Mouse (Mus musculus) R1 (cell line): ENCODE results near the gene Zfp872.

Experiments
- DNase-seq: peaks from one replicate; pipeline ENCODE4 v3.0.0-alpha.2; 2018; ENCODE audit warnings: low read depth, low spot score

Gene Zfp872

DNA sequence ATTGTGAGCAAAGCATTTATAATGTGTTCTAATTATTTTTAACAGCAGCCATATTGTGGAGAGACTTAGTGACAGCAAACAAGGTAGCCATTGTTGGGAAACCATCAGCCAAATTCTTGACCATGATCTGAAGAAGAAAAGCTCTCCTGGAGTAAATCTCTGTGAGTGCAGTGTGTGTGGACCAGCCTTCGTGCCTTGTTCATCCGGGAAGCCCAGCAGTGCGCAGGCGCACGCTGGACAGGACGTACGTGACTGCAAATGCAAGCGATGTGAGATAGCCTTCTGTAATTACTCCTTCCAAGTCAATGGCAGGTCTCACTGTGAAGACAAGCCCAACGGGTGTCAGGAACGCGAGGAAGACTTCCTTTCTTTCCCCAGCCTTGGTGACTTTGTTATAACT is 18.6 kb upstream of the Zfp872 start:
- no peak for DNase-seq

DNA sequence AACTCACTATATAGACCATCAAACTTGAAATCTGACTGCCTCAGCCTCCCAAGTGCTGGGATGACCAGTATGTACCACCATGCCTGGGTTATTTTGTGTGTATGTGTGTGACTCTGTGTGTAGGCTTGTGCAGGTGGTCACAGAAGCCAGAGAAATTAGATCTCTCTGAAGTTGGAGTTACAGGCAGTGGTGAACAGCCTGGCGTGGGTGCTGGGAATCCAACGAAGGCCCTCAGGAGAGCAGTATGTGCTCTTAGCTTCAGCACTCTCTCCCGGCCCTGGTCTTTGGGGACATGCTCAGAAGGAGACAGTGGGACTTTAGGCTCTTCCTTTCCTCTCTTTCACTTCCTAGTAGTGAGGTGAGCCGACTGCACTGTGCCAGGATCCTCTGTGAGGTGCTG is 15.6 kb upstream of the Zfp872 start:
- DNase-seq: no peak

DNA sequence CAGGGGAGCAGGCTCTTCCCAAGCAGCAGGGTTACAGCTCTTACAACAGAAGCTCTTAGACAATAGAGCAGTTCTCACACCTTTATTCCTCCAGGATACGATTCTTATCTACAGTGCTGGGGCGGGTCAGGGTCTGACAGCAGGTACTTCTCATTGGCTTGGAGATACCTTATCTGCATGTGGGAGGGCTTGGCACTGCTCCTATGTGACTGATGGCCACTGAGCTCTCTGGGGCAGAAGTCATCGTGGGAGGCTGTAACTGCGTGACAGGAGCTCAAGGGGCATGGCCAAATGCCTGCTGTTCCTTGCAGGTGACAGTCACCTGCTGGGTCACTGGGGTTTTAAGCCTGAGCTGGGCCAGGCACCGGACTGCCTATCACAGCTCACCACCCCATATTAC is 8.5 kb downstream of the Zfp872 start:
- peak; percentile 31 for DNase-seq

DNA sequence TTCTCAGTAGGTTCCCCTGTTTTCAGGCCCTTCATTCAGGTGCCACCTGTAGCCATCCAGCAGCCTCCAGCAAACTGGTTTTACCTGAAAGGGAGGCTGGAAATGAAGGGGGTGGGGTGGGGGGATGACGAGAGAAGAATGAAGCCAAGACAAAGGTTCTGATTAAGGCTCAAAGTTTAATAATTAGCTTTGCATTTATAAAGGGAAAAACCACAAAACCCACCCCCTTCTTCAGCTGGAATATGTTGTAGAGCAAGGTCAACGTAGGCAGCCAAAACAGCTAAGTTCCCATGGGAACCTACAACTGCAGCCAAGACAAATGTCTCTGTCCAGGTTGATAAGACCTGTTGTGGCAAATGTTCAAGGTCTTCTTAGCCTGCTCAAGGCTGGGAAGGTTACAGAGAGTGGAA is 25.9 kb downstream of the Zfp872 start:
- DNase-seq: no peak

DNA sequence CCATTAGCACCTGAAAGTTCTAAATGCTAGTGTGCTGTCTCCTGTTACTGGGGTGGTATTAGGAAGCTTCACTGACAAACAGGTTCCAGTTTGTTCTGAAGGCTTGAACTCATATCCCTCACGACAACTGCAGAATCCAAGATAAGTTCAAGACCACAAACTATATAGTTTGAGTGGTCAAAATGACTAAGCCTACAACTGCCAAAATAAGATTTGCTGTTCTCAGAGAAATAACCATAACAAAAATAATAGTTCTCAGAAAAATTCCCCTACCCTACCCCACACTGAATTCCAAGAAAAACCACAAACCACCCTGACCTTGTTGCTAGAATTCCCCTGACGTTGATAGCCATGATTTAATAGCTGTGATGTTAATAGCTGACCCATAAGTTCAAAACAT is 26.7 kb downstream of the Zfp872 start:
- no peak for DNase-seq

DNA sequence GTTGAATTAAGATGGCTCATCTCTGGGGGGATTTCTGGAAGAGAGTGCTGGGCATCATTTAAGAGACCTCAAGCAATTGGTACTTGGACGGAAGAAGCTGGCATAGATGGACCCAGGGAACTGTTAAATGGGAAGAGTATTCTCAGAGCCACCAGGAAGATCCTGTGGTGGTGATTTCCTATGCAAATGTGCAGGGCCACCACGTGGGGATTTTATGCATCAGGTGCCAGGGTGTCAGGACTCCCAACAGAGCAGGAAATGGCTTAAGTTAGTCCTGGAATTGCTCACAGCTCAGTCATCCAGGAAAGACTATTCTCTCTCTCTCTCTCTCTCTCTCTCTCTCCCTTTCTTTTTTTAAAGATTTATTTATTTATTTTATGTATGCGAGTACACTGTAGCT is 28.8 kb downstream of the Zfp872 start:
- DNase-seq: peak; percentile 73

DNA sequence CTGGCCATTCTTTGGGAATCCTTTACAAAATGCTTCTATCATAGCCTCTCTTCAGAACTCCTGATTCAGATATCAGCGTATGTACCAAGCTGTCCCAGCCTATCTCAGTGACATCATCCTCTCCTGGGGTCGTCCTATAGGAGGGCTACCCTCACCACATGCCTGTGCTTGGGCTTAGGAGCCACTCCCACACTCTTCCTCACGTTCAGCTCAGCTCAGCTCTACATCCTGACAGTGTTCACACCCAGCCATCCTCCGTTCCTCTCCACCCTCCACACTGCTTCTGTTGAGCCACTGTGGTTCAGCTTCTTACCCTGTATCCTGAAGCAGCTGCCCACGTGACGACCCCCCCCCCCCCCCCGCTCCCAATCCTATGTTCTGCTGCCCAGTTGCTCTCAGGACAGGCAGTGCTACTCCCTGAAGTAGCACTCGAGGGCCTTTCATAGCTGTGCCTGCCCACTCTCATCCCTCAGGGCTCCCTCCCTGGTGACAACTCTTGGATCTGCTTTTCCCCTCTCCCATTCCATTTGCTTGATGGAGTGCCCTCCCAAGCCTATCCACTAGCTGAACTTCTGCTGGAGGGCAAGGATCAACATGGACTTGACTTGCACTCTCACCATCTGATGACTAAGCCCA is 30.1 kb downstream of the Zfp872 start:
- DNase-seq: no peak

DNA sequence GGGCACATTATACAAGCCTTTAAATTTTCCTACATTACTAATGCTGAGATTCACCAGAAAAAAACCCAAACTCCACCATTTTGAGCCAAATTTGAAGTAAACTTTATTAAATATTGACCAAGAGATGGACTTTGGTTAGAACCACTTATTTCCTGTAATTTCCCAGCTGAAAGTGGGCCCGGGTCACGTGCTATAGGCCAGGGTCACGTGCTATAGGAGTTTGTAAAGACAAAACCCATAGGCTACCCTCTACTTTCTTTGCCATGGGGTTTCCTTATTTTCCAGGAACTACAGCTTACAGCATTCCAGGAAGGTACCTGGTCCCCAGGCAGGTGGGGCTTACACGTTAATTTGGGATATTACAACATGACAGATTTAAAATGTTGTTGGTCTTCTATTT is 36.2 kb downstream of the Zfp872 start:
- no peak for DNase-seq

DNA sequence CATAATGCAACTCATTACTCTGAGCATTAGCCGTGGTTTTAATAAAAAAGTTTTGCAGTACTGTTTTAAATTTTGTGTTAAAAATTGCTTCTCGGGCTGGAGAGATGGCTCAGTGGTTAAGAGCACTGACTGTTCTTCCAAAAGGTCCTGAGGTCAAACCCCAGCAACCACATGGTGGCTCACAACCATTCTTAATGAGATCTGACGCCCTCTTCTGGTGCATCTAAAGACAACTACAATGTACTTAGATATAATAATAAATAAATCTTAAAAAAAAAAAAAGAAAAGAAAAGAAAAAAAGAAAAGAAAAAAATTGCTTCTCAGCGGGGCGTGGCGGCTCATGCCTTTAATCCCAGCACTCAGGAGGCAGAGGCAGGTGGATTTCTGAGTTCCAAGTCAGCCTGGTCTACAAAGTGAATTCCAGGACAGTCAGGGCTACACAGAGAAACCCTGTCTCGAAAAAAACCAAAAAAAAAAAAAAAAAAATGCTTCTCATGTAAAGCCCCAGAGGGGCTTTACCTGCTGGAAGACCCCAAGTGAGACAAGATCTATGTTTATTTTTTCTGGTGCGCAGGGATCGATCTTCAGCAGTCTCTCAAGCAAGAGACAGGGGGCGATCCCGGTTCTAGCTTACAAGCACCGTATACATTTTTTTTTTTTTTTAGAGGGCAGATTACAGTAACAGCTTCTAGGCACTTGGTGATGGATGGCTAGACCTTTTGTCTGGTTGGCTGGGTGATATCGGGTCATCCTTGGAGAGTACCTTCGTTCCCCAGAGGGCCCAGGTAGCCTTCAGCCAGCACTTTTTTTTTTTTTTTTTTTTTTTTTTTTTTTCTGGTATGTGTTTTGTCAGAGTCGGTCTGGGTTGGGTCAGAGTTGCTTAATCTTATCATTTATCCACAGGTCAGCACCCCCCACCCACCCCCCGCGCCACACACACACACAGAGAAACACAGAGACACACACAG is 36.9 kb downstream of the Zfp872 start:
- peak; percentile 86 for DNase-seq

DNA sequence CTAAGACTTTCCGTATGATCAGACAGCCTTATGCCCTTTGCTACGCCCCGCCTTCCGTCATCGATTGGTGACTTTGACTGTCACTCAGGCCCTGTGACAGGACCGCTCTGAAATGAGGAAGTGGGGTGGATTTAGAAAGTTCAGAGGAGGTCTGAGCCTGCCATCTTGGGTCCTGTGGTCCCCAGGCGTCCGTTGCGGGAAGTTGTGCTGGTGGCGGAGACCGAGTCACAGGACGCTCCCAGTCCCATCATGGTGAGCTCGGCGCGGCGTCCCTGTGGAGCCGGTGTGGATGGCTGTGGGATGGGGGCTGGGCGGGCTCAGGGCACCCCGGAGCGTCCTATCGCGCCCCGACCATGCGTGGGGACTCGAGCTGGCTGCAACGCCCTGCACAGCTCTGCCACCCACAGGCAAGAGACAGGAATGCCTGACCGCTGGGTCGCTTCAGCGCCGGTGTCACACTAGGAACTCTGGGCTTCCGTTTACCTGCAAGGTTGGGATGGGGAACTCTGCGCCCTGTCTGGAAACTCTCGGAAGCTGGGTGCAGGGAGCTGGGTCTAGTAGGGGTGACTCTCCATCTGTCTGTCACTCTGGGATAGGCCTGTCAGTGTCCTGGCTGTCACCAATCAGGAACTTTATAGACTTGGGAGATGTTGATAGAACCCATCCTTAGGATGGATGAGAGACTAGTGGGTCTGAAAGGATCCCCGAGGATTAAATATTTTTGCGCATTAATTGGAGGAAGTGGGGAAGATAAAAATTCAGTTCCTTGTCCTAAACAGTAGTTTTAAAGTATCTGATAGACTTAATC is 37.9 kb downstream of the Zfp872 start, which contains the start of gene Zfp809:
Gene Zfp809 (plus strand): TSS at position 134 of the 808 bp plus-strand sequence.
- peak; percentile 100 for DNase-seq

DNA sequence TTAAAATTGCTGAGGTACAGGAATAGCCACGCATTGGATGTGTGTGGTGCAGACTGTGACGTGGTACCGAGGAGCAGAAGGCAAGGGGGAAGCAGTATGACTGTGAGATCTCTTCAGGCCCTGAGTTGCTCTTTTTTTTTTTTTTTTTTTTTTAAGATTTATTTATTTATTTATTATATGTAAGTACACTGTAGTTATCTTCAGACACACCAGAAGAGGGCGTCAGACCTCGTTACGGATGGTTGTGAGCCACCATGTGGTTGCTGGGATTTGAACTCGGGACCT is 38.4 kb downstream of the Zfp872 start:
- peak; percentile 41 for DNase-seq

DNA sequence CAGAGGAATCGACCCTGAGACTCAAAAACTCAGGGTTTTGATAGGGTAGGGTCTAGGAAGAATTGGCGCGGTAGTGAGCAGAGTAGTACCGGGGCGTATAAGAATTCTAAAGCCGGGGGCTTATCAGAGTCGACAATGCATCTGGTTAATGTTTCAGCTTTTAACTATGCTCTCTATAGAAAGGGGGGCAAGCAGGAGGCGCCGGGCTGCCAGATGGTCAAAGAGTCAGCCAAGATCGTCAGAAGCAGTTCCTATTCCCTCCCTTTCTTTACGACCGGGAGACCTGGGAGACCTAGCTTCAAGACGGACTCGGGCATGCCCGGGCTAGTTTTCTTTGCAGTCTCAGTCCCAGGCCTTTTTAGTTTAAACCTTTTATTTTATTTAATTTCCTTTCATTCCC is 39.0 kb downstream of the Zfp872 start:
- peak; percentile 84 for DNase-seq

DNA sequence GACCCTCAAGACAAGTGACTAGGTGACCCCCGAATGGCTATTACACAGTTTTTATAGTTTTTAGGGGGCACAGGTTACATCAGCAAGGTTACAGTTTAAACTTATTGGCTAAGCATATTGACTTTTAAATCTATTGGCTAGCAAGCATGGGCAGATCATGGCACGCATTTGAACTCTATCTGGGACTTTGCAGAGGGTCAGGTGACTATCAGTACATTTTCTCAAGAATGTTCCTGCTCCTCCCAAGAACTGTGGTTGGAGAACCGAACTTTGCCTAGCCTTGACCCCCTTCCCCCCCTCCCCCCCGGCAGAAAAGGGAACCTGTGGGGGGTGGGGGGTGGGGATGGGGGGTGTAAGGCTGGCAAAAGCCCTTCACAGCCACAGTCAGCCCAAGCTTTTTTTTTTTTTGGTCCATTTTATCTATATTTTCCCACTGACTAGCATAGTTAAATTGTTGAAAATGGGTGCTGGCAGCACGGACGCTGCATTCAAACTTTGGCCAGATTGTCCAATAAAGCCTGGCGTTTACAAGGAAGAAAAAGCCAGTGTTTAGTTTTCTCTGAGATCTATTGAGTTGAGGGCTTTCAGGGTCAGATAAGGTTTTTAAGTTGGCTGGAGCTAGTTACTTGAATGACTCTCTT is 41.6 kb downstream of the Zfp872 start:
- DNase-seq: peak; percentile 67

DNA sequence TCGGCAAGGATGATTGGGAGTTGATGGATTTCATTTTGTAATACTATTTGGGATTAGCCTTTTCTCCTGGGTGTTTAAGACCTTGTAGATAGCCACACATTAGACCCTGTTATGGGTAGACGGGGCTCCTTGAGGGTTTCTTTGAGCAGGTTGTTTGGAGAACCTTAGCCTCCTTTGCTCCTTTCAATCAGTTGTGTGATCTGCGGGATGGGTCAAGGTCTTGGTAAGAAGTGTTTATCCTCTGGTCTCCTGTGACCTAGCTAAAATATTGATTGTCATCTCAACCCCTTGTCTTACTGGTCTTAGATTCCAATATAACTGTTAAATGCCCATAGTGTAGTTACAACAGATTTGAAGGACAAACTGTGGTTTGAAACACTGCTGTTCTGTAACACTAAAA is 42.2 kb downstream of the Zfp872 start:
- no peak for DNase-seq

DNA sequence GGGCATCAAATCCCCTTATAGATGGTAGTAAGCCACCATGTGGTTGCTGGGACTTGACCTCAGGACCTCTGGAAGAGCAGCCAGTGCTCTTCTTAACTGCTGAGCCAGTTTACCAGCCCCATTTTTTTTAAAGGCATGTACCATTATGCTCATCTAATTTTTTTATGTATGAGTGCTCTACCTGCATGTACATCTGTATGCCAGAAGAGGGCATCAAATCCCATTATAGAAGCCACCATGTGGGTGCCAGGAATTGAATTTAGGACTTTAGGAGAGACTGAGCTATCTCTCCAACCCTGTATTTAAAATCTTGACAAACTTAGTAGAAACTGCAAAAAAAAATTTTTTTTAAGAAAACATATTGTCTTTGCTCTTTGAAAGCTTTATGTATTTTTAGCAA is 42.7 kb downstream of the Zfp872 start:
- peak; percentile 68 for DNase-seq

DNA sequence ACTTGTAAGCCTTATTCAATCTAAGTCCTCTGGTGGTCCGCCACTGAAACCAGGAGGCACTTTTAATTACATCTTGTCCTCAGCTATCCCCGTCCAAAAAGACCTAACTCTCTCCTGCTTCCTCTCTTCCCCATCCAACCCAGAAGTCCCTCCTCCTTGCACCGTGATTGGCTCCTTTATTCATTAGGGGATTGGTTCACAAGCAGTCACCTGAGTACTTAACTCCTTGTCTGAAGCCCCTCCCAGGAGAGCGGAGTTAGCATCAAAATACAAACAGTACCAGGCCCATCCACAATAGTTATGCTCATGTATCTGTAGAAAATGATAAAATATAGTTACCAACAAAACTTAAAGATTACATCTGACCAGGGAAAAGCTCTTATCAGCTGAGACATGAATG is 52.1 kb downstream of the Zfp872 start:
- peak; percentile 96 for DNase-seq

DNA sequence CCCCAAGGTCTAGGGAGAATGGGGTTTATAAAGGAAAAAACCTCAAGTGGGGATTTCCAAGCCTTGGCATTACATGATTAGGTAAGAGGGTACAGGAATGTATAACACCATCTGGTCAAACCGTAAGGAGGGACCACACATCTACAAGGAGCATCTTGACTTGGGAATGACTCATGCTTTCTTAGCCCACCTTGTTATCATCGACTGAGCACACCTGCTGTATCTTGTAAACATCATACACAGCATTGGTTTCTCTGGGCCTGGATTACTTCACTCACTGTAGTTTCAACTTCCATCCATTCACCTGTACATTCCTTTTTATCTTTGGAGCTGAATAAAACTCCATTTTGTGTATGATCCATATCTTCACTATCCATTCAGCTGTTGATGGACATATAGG is 56.4 kb downstream of the Zfp872 start:
- DNase-seq: no peak
